Mouse (Mus musculus) limb, embryonic 11.5 days (tissue): ENCODE data around the gene Prkcb. TPM values are rescaled to one million over a fixed set of nuclear protein-coding genes. Genes with fewer than 3 reads are reported as not detected.

Experiments used
- ATAC-seq: fragments of 200-750 bp; cut with Nextera tagmentation; 2 replicates; pipeline ENCODE4 v1.8.0; 2017; ENCODE audit warnings: low read depth; ENCODE audit not compliant: insufficient number of reproducible peaks, low FRiP score, low TSS enrichment
- DNase-seq: peaks from one replicate; pipeline ENCODE4 v3.0.0-alpha.2; 2015; ENCODE audit warnings: low spot score
- H3K27ac ChIP-seq: fragments of 300-500 bp; sonication (generic); replicated peaks from 2 replicates; pipeline ENCODE4 v1.5.1; 2014; ENCODE audit warnings: low read depth, mild to moderate bottlenecking, low read length
- H3K27me3 ChIP-seq: fragments of 300-500 bp; sonication (generic); 2 replicates; pipeline ENCODE4 v1.6.1; 2014; ENCODE audit warnings: mild to moderate bottlenecking, low read length, mixed read lengths; ENCODE audit not compliant: control insufficient read depth, insufficient read depth
- H3K36me3 ChIP-seq: fragments of 300-500 bp; sonication (generic); 2 replicates; pipeline ENCODE4 v1.6.1; 2014; ENCODE audit warnings: mild to moderate bottlenecking, low read length, moderate library complexity, mixed read lengths; ENCODE audit not compliant: control insufficient read depth, insufficient read depth
- H3K4me1 ChIP-seq: fragments of 300-500 bp; sonication (generic); 2 replicates; pipeline ENCODE4 v1.6.1; 2014; ENCODE audit warnings: low read length, mixed read lengths; ENCODE audit not compliant: control insufficient read depth, insufficient read depth
- H3K4me2 ChIP-seq: fragments of 300-500 bp; sonication (generic); 2 replicates; pipeline ENCODE4 v1.6.1; 2014; ENCODE audit warnings: low read depth, mild to moderate bottlenecking, moderate library complexity; ENCODE audit not compliant: severe bottlenecking
- H3K4me3 ChIP-seq: fragments of 300-500 bp; sonication (generic); 2 replicates; pipeline ENCODE4 v1.5.1; 2014; ENCODE audit warnings: low read depth, low read length
- H3K9ac ChIP-seq: fragments of 300-500 bp; sonication (generic); 2 replicates; pipeline ENCODE4 v1.6.1; 2014; ENCODE audit warnings: mild to moderate bottlenecking, low read length
- H3K9me3 ChIP-seq: fragments of 300-500 bp; sonication (generic); 2 replicates; pipeline ENCODE4 v1.6.1; 2016; ENCODE audit warnings: low read length; ENCODE audit not compliant: control insufficient read depth
- WGBS: fragments of 180-500 bp; shearing (Covaris S2); extraction: QIAGEN DNeasy Blood & Tissue Kit; methylation state at CpG from one replicate; pipeline ENCODE4 v1.1.7; 2014; 5-methylcytosine and 5-hydroxymethylcytosine counted together
- polyA plus RNA-seq: library from polyadenylated mRNA; unstranded; fragments of >200 nt; fragmentation: Nextera tagmentation; extraction: Ambion mirVana; gene quantifications from 2 replicates; pipeline ENCODE4 v1.2.1, GENCODE M21; 2014

Prkcb gene
- polyA plus RNA-seq, 1 experiment from 2014 or later, result 4.4 TPM

DNA sequence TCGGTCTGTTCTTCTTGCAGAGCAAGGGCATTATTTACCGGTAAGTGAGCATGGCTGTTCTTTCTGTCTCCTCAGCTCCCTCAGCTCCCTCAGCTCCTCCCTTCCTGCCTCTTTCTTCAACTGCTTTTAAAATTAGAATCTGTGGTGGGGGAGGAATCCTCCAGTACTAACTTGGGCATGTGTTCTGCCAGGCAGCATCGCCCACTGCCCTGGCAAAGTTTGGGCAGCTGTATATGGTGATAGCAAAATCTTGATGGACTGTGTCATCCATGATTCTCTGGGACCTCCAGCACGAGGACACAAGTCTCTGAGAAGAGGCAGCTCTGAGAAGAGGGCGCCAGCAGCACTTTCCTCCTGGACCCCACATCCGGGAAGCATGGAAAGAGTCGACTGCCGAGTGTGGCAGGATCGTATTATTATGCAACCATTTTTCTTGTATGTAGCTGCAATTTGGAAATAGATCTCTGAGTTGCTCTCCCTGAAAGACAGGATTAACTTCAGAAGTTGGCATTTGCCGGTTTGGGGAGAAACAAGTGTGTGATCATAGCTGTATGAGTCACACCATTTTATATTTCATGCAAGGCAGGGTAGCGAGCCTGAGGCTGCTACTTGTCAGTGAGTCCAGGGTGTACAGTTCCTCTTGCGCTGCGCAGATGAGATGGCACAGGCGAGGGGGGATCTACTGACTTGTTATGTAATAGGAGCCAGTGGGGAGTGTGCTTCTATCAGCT lies 296.0 kb downstream of the Prkcb start:
- H3K4me3 ChIP-seq, result no peak overlapping the region
- H3K27me3 ChIP-seq, result no peaks in the 10 kb centered on the region
- no peak overlapping the region for H3K4me2 ChIP-seq
- H3K4me1 ChIP-seq, result no peaks in the 10 kb centered on the region
- 84% methylated on average over 14 of the region's 14 CpGs for WGBS
- no peak for ATAC-seq
- no peaks in the 10 kb centered on the region for H3K9me3 ChIP-seq
- no peak for DNase-seq
- no peak overlapping the region for H3K27ac ChIP-seq
- no peak overlapping the region for H3K9ac ChIP-seq
- no peaks in the 10 kb centered on the region for H3K36me3 ChIP-seq

- H3K4me2 ChIP-seq, result no peak overlapping the region
- no peaks in the 10 kb centered on the region for H3K9me3 ChIP-seq
- no peak for ATAC-seq
- H3K36me3 ChIP-seq, result no peaks in the 10 kb centered on the region
- H3K27me3 ChIP-seq, result no peaks in the 10 kb centered on the region
- no peak overlapping the region for H3K27ac ChIP-seq
- H3K4me3 ChIP-seq, result no peak overlapping the region
- 79% methylated on average over 10 of the region's 10 CpGs for WGBS
- DNase-seq, result no peak
- no peak overlapping the region for H3K9ac ChIP-seq
- no peaks in the 10 kb centered on the region for H3K4me1 ChIP-seq
Measured at GRCm38 (mm10) chr7:122595897-122596296, 307.3 kb downstream of the Prkcb start.

DNA sequence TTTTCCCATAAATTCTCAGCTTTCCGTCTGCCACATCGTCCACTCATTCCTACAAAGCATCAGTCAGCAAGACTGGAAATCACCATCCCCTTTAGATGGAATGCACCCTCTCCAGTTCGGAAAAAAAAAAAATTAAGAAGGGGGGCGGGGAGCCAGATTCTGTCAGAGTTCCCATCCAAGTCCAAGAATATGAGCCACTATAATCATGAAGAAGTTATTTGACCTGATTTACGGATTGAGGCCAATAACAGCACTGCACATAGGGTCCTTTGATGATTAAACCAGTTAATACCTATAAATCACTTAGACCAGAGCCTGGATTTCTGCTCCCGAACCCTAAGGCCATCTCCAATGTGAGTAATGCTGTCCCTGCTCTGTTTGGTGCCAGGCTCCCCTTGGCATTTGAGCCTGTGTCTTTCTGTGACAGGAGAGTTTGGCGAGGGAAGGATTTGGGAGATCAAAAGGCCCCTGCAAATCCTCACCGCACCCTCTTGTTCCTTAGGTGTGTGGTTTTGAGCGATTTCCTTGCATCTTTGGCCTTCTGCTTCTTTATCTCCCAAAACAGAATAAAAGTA lies 308.1 kb downstream of the Prkcb start:
- H3K27ac ChIP-seq, result no peak overlapping the region
- DNase-seq, result no peak
- no peak overlapping the region for H3K9ac ChIP-seq
- 47% methylated on average over 9 of the region's 9 CpGs for WGBS
- no peaks in the 10 kb centered on the region for H3K36me3 ChIP-seq
- H3K9me3 ChIP-seq, result no peaks in the 10 kb centered on the region
- peaks cover 4% of the 10 kb centered on the region; the same call in 1 of the 2 replicates for H3K4me1 ChIP-seq
- H3K27me3 ChIP-seq, result no peaks in the 10 kb centered on the region
- H3K4me2 ChIP-seq, result no peak overlapping the region
- no peak overlapping the region for H3K4me3 ChIP-seq
- no peak for ATAC-seq

- Histone ChIP-seq H3K4me3 (no peak overlapping the region), H3K27me3 (no peaks in the 10 kb centered on the region), H3K36me3 (no peaks in the 10 kb centered on the region), H3K27ac (no peak overlapping the region), H3K4me2 (no peak overlapping the region), H3K4me1 (peaks cover 4% of the 10 kb centered on the region; the same call in 1 of the 2 replicates), H3K9me3 (no peaks in the 10 kb centered on the region), H3K9ac (no peak overlapping the region)
- ATAC-seq, result no peak
- 51% methylated on average over 7 of the region's 7 CpGs for WGBS
- DNase-seq, result no peak
Measured at GRCm38 (mm10) chr7:122597313-122597712, 308.8 kb downstream of the Prkcb start.

GRCm38 (mm10) chr7:122600856-122601255 lies 312.3 kb downstream of the Prkcb start:
- Histone ChIP-seq H3K4me1 (peaks cover 4% of the 10 kb centered on the region; the same call in 1 of the 2 replicates), H3K4me2 (no peak overlapping the region), H3K27ac (no peak overlapping the region), H3K9me3 (no peaks in the 10 kb centered on the region), H3K9ac (no peak overlapping the region), H3K27me3 (no peaks in the 10 kb centered on the region), H3K36me3 (no peaks in the 10 kb centered on the region), H3K4me3 (no peak overlapping the region)
- ATAC-seq (no peak), DNase-seq (no peak)
- WGBS, result 58% methylated on average over 7 of the region's 7 CpGs

GRCm38 (mm10) chr7:122605066-122605465 lies 316.5 kb downstream of the Prkcb start:
- no peak overlapping the region for H3K27ac ChIP-seq
- ATAC-seq, result no peak
- peaks cover 4% of the 10 kb centered on the region; the same call in 1 of the 2 replicates for H3K4me1 ChIP-seq

DNA sequence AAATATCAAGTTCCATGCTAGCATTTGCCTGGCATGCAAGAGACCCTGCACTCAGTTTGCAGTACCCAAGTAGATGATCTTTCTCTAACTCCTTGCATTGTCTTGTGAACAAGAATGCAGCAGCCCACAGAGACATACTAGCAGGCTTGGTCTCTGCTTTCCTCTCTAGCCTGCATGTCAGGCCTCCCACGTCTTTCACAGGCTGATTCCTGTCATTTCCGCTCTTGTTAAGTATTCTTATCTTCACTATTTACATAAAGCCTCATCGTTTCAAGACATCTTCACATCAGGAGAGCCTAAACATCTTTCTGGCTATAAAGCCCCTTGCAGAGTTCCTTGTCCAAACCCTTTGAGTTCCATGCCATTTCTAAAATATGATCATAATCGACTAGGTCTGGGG lies 320.9 kb downstream of the Prkcb start:
- no peak for DNase-seq
- Histone ChIP-seq H3K9ac (no peak overlapping the region), H3K4me2 (no peak overlapping the region), H3K36me3 (no peaks in the 10 kb centered on the region), H3K27me3 (no peaks in the 10 kb centered on the region), H3K4me3 (no peak overlapping the region), H3K4me1 (no peaks in the 10 kb centered on the region), H3K27ac (no peak overlapping the region), H3K9me3 (no peaks in the 10 kb centered on the region)
- WGBS, result 77% methylated on average over 4 of the region's 4 CpGs
- ATAC-seq, result no peak

More at GRCm38 (mm10) chr7:122605066-122605465, 316.5 kb downstream of the Prkcb start:
- DNase-seq, result no peak
- no peaks in the 10 kb centered on the region for H3K27me3 ChIP-seq
- no peaks in the 10 kb centered on the region for H3K9me3 ChIP-seq
- 91% methylated on average over 5 of the region's 5 CpGs for WGBS
- no peak overlapping the region for H3K4me2 ChIP-seq
- H3K36me3 ChIP-seq, result no peaks in the 10 kb centered on the region
- no peak overlapping the region for H3K4me3 ChIP-seq
- H3K9ac ChIP-seq, result no peak overlapping the region

- 28% methylated on average over 7 of the region's 7 CpGs for WGBS
- Histone ChIP-seq H3K27me3 (no peaks in the 10 kb centered on the region), H3K36me3 (no peaks in the 10 kb centered on the region), H3K27ac (no peak overlapping the region), H3K4me1 (no peaks in the 10 kb centered on the region), H3K4me2 (no peak overlapping the region), H3K4me3 (no peak overlapping the region), H3K9ac (no peak overlapping the region), H3K9me3 (no peaks in the 10 kb centered on the region)
- ATAC-seq (no peak), DNase-seq (no peak)
Measured at GRCm38 (mm10) chr7:122610161-122610560, 321.6 kb downstream of the Prkcb start.
